Mouse (Mus musculus): ENCODE results near the gene Prr5.
A peak's percentile ranks its signal among the peaks of the same experiment; 100 is the strongest.
"Not testable (repeated sequence)": the region's sequence is repeated elsewhere in the genome, so short reads cannot be mapped to it uniquely, and the experiment has no call there.

Prr5 gene

GRCm38 (mm10) chr15:84717570-84718270 is 48.3 kb downstream of the Prr5 start:
- DNase-seq = not testable (repeated sequence)

GRCm38 (mm10) chr15:84718785-84719184 is 49.4 kb downstream of the Prr5 start:
- no peak for DNase-seq

- DNase-seq = no peak
Measured at GRCm38 (mm10) chr15:84719791-84720190, 50.4 kb downstream of the Prr5 start, which contains the start of gene Arhgap8. Gene Arhgap8 (plus strand): TSS chr15:84720052.

GRCm38 (mm10) chr15:84720291-84721204 is 51.1 kb downstream of the Prr5 start:
- DNase-seq = no peak

GRCm38 (mm10) chr15:84723656-84724055 is 54.2 kb downstream of the Prr5 start:
- DNase-seq = not testable (repeated sequence)

- no peak for DNase-seq
Measured at GRCm38 (mm10) chr15:84724199-84724598, 54.8 kb downstream of the Prr5 start.

GRCm38 (mm10) chr15:84729685-84730084 is 60.3 kb downstream of the Prr5 start:
- peak; percentile 7 to 15 for DNase-seq

GRCm38 (mm10) chr15:84730893-84731292 is 61.5 kb downstream of the Prr5 start:
- DNase-seq = no peak

GRCm38 (mm10) chr15:84731676-84732424 is 62.4 kb downstream of the Prr5 start:
- DNase-seq = no peak

GRCm38 (mm10) chr15:84732425-84732749 is 63.0 kb downstream of the Prr5 start:
- DNase-seq = no peak

GRCm38 (mm10) chr15:84736346-84736993 is 67.0 kb downstream of the Prr5 start:
- DNase-seq = no peak

GRCm38 (mm10) chr15:84736994-84737346 is 67.5 kb downstream of the Prr5 start:
- DNase-seq = no peak

GRCm38 (mm10) chr15:84738246-84738645 is 68.8 kb downstream of the Prr5 start:
- DNase-seq = no peak

- no peak for DNase-seq
Measured at GRCm38 (mm10) chr15:84741573-84741972, 72.2 kb downstream of the Prr5 start.

- DNase-seq = no peak
Measured at GRCm38 (mm10) chr15:84743347-84743746, 73.9 kb downstream of the Prr5 start.

GRCm38 (mm10) chr15:84744308-84744707 is 74.9 kb downstream of the Prr5 start:
- DNase-seq = no peak

- no peak for DNase-seq
Measured at GRCm38 (mm10) chr15:84745831-84746230, 76.4 kb downstream of the Prr5 start.

Measured in cerebellum, postnatal 36 days (tissue).